Mouse (Mus musculus) CH12F3 (cell line): ENCODE results near the gene Sc5d.

Experiments used
- in situ Hi-C: fragments of 300-500 bp; cut with MboI; formaldehyde crosslinking; loops from 2 replicates; pipeline ENCODE4 v1.14.3; 2020; ENCODE audit warnings: low sequenced_read_pairs

The Sc5d gene

DNA sequence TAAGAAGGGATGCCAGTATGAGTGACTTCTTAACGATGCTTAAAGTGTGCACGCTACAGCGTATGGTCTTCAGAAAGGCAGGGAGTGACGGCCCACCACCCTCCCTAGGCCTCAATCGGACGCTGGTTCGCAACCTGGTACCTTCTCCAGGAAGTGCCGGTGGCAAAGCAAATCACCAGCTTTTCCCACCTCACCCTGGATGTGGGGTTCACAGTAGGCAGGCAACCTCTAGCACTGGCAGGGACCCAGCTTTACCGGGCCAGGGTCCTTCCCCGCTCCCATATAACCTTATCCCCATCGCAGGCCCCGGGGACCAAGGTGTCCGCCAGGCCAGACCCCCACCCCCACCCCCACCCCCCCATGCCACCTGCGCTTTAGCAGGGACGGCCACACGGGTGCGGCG, 346 bp downstream of the Sc5d start:
- in situ Hi-C loops, result no loop called here

DNA sequence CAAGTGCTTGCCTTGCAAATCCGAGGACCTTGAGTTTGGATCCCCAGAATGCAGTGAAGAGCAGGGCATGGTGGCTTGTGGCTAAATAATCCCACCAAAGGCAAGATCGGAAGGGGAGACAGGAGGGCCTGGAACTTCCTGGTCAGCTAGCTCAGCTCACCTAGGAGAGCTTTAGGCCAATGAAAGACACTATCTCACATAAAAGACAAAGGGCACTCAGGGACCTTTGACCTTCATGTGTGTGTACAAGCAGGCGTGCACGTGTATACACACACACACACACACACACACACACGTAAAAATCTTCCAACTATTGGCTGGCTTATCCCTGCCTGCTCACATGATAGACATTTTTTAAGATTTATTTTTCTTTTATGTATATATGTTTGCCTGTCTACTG, 3.6 kb downstream of the Sc5d start:
- in situ Hi-C loops, result no loop called here

DNA sequence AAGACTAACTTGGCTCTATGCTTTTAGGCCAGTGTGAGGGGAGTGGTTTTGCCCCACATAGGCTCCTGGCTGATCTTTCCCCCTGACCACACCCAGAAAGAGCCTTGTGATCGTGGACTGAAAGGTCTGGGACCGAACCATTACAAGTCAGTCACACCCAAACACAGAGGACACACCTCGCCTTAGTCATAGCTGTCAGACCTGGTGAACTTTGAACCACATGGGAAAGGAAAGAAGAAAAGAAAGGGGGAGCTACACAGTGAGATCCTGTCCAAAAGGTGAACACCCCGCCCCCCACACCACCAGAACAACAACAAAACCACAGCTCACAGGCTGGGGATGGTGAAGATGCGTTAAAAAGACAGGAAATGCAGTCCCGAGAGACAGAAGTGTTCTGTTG, 14.9 kb downstream of the Sc5d start:
- in situ Hi-C loops, result loop anchor here (10.0 kb wide), 1 partner anchor 244 kb away; no protein-coding TSS in a partner anchor

DNA sequence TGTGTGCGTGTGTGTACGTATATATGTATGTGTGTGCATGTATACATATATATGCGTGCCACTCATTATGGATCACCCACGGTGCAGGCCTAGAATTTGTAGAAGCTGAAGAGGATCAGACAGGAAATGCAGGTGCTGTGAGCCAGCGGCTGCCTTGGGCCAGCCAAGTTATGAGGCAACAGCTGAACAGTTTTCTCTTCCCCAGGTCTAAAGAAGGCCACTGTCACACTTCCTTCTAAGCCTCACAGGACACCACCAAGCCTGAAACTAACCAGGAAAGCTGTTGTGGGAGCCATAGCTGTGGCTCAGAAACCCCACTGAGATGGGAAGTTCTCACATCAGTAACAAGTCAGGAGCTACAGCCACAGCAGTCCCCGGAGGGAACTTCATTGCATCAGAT, 17.4 kb downstream of the Sc5d start:
- in situ Hi-C loops, result loop anchor here (10.0 kb wide), 1 partner anchor 242 kb away; no protein-coding TSS in a partner anchor

DNA sequence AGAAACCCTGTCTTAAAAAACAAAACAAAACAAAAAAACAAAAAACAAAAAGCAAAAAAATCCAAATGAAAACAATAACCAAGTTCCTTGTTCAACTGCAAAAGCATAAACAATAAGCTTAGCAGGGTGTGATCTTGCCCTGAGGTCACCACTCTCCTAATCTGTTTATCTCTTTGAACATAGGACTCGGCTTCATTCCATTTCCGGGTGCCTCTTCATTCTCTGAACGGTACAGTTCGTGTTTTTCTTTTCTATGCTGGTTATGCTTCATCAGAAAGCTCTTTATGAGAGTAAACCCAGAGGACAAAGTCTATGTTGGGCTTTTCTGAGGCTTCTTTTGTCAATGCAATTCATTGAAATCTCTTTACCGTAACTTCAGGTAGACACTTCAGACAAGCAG, 19.9 kb downstream of the Sc5d start:
- in situ Hi-C loops, result loop anchor here (10.0 kb wide), 1 partner anchor 239 kb away; no protein-coding TSS in a partner anchor

DNA sequence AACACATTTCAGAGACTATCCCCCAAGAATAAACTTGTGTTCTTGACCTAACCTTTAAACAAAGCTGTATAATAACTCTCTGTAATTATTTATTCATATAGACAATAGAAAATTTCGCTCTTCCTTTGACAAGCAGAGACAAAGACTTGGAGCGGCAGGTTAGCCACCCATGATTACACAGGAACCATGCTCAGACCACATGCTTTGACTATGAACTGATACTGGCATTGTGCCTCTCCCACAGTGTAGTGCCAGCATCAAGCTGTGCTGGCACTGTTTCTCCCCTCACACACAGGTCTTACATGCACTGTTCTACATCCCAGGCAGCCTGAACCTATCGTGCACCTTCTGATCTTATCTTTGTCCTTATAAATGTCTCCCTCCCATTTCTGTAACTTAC, 23.0 kb downstream of the Sc5d start:
- in situ Hi-C loops, result loop anchor here (10.0 kb wide), 1 partner anchor 236 kb away; no protein-coding TSS in a partner anchor

DNA sequence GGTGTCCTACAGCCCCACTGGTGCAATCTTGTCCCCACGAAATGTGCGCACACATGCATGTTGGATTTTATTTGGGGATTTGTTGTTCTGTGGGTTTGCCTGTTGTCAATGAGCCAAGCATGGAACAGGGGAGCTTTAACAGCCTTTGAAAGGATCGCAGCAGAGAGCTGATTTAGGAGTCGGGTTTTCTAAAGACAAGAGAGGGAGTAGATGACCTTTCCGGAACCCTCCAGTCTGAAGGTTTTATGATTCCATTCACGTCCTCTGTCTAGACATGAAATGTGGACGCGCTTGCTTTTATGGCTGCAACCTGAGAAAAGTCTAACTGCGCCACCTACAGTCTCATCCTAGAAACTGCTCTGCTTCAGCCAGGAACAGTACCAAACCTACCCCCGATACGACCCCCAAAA, 23.5 kb downstream of the Sc5d start:
- in situ Hi-C loops, result loop anchor here (10.0 kb wide), 1 partner anchor 236 kb away; no protein-coding TSS in a partner anchor

DNA sequence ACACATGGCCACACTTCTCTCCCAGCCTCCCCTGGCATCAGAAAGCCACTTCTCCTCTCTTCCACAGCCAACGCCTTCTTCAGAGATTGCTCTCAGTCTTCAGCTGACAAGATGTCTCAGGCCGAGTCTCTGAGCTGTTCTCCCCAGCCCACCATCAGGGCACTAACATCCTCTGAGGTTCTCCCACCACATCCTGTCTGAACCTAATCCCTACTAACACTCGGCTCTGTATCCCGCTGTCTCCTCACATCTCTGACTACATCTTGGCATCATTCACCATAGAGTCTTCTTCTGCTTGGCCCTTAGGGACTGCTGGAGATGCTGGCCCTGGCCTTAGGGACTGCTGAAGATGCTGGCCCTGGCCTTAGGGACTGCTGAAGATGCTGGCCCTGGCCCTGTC, 25.2 kb downstream of the Sc5d start:
- in situ Hi-C loops, result no loop called here

DNA sequence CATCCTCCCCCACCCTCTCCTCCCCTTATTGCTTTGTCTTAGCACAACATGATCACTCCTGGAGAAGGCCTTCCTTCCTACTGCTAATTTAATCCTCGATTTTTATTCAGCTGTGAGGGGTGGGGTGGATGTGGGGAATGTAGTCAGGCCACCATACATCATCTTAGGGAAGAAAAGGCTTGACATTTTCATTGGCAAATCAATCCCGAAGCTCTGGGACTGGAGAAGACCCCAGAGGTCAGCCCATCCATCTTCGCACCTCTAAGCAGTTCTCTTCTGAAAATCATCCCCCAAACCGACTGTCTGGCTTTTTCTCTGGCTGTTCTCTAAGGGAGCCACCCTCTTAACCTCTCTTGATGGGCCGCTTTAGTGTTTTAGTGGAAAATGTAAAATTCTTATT, 32.9 kb downstream of the Sc5d start:
- in situ Hi-C loops, result no loop called here

DNA sequence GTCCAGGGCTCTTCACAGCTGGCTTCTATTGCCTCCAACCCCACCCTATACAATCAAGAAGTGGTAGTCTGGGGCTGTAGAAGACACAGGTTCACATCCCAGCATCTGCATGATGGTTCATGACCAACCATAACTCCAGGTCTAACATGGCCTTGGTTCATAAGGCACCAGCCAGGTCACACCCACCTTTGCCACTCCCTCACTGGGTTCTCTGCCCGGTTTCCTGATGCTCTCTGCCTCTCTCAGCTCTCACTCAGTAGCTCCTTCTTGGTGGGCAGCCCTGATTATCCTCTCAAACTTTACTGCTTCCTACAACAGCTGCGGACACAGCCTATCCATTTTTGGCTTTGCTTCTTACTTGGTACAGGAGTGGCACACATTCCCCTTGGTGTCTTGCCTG, 33.7 kb downstream of the Sc5d start:
- in situ Hi-C loops, result no loop called here

DNA sequence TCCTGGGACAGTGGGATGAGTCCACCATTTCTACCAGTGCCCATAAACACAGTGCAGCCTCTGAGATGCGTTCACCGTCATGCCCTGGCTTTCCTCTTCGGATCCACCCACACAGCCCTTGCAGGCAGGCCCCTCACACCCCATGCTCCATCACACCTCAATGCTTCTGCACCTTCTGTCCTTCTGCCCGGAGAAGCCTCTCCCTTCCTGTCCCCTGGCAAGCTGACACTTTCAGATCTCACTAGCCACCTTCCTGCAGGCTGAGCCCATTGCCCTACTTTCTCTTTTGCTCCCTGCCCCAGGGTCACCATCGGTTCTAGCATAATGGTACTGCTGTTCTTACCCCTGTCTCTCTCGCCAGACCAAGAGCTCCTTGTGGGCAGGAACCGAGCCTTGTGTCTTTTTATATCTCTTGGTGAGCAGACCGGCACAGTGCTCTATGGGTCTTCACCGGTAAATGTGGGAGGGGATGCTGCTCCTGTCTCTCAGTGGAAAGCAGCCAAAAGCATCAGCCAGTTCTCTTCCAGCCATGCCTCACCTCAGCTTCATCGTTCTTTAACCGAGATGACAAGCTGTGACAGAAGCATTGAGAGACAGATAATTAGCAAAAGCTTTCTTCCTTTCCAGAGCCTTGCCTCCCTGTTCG, 34.5 kb downstream of the Sc5d start:
- in situ Hi-C loops, result no loop called here

DNA sequence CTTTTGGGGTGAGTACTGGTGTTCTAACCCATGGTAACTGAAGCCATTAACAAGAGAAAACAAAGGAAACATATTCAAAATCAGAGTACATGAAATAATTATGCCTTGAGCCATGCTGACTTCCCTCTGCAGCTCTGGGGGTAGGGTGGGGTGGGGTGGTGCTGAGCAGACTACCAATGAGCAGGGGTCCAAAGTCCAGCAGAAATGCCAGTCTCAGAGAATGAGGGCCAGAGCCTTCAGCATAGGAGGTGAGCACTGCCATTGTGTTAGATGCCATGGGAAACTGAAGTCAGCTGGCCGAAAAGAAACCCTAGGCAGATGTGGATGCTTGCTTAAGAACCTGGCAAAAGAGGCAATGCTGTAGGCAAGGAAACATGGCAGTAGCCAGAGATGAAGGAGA, 36.3 kb downstream of the Sc5d start:
- in situ Hi-C loops, result no loop called here

DNA sequence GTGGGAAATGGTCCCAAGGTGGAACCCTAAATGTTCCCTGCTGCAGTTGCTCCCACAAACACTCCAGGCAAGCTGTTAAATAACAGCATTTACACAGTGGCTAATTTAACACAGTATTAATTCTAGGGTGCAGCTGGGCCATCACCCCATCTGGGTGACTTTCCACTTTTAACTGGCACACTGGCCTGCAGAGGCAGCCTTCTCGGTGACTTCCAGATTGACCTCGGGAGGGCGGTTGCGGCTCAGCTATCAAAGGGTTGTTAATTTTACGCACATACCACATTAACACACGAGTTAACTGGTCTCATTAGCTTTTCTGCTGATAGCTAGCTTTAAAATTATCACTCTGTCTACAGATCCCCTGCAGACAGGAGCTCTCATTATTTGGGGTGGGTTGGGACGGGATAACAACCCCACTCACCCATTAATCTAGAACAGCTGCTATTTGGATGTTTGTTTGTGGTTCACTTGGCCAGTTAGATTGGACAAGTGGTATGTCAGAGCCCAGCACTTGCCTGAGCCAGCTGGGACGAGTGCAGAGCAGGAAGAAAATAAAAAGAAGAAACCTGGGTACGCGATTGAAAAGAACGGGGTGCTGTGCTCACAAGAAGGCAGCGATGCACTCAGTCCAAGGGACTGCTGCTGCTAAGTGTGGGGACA, 44.9 kb downstream of the Sc5d start:
- in situ Hi-C loops, result no loop called here

DNA sequence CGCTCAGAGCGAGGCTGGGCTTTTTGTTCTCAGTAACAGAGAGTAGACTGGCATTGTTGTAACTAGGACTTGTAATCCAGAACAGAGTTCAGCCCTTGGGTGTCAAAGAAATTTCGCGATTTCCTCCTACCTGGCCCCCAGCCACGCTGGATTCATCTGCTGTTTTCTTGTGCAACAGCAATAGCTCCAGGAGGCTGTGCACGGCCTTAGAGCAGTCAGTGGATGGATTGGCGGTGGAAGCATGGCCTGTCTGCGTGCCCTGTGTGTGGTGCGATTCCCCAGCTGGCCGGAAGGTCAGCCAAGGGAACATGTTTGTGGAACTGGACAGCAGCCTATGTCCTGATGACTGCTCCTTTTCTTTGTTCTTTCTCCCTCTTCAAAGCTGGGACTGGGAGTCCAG, 46.4 kb downstream of the Sc5d start:
- in situ Hi-C loops, result no loop called here

DNA sequence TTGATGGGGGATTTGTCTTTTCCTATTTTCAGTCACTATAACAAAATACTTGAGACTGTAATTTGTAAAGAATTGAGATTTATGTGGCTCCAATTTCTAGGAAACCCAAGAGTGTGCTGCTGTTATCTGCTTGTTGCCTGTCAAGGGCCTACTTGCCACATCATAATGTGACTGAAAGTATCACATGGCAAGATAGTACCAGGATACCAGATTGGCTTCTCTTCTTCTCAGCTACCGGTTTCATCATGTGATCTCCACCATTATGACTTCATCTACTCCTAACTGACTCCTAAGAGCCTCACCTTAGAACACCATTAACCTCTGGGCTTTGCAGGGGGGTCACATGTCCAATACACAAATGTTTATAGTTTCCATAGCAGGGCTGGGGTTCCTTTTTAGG, 49.9 kb downstream of the Sc5d start:
- in situ Hi-C loops, result no loop called here

DNA sequence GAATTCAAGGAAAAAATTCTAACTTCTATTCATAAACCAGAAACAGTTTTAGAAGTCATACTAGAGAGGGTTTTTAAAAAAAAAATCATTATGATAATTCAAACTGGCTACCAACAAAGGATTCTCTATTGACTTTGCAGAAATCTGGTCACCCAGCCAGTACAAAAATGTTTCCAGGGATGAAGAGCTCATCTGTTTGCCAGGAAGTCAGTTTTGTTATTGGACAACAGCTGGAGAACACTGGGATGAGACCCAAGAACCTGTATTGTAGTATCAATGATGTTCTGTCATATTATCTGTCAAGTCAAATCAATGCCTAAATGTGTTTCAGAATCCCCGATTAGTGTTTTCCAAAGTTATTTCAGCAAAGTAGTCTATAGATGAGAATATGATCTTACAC, 50.9 kb downstream of the Sc5d start:
- in situ Hi-C loops, result no loop called here

DNA sequence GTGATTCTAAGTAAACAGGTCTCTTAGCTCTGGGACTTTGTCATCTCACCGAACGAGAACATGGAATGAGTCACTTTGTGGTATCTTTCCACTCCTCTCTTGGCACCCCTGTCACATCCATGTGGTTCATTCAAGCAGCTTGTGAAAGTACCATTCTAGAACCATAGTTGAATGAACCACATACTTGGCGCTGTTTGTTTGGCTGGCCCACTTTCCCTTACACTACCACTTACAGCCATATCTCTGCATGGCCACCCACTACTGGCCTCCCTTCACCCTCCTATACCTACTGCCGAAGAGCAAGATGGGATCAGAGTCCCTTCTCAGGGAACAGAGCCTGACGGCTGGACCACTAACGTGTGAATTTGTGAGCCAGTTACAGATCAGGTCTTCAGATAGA, 54.4 kb downstream of the Sc5d start:
- in situ Hi-C loops, result no loop called here

DNA sequence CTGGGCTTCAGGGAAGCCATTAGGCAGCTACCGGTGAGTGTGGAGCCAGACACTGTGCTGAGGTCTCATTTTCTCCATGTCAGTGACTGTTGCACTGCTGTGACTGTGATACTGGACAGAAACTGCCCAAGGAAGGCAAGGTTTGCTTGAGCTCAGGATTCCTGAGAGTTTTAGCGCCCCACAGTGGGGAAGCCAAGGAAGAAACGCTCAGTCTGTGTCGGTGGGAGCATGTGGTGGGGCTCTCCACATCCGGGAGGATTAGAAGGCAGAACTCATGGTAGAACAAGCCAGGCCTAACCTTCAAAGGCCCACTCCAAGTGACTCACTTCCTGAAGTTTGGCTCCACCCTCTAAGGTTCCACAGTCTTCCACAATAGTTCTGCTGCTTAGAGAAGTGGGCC, 55.6 kb downstream of the Sc5d start:
- in situ Hi-C loops, result no loop called here

DNA sequence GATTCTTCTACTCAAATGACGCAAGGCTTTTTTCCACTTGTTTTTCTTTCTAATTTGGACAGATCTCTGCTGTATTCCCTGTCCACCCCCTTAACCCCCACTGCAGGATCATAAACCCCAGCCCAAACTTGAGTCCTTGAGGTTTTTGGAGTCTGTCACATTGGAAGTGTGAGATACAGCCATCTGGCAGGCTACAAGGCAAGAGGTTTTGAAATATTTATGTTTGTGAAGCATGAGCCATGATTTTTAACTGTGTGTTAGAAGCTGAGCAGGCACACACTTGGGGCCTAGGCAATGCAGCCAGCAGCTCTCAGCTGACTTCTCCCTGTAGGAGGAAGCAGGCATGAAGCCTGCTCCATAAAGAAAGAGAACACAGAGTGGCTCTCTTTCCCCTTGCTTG, 57.3 kb downstream of the Sc5d start:
- in situ Hi-C loops, result no loop called here

DNA sequence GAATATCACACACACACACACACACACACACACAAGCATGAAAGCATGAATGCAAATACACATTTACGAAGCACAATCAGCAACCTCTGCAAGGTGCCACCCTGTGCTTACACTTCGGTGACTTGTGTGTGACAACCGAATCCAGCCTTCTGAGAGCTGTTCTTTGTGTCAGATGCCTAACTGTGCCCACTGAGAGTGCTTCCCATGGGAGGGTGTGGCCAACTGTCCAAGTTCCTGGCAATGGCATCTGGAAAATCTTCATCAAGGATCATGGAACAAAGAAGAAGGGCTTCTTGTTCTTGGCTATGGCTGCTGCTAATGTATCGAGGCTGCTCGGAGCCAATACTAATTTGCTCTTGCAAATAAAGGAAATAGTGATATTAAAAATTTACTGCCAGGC, 61.8 kb downstream of the Sc5d start:
- in situ Hi-C loops, result no loop called here
